Mouse (Mus musculus): ENCODE results near the gene Lima1. TPM values are rescaled to one million over a fixed set of nuclear protein-coding genes. Genes with fewer than 3 reads are reported as not detected.
"Not testable (repeated sequence)": the region's sequence is repeated elsewhere in the genome, so short reads cannot be mapped to it uniquely, and the experiment has no call there.

The Lima1 gene
- total and polyA plus RNA-seq, 2 experiments from 2014 or later = 6.4 to 7.8 TPM

GRCm38 (mm10) chr15:99791003-99791402 lies 84.3 kb downstream of the Lima1 start:
- Histone ChIP-seq H3K9ac (replicated peaks; ENCODE audit: low read length, poor library complexity, severe bottlenecking) (no peak overlapping the region), H3K9me3 (ENCODE audit: low read length) (no peaks in the 10 kb centered on the region), H3K27ac (ENCODE audit: low read depth, low read length) (no peak overlapping the region), H3K4me3 (ENCODE audit: low read depth, low read length) (no peak overlapping the region), H3K4me2 (ENCODE audit: low read depth, low read length, poor library complexity, severe bottlenecking) (no peak overlapping the region), H3K4me1 (ENCODE audit: insufficient read depth, low read length) (peaks cover 2% of the 10 kb centered on the region; the same call in 1 of the 2 replicates), H3K27me3 (ENCODE audit: insufficient read depth, low read length) (no peaks in the 10 kb centered on the region), H3K36me3 (ENCODE audit: insufficient read depth, low read length) (no peaks in the 10 kb centered on the region)
- ATAC-seq (ENCODE audit: low FRiP score) (no peak), DNase-seq (ENCODE audit: low spot score) (no peak)
- no peak for TF ChIP-seq CTCF (IDR thresholded peaks at IDR 0.05)
- 84% methylated on average over 3 of the region's 3 CpGs for WGBS

GRCm38 (mm10) chr15:99790464-99790863 lies 84.8 kb downstream of the Lima1 start:
- 94% methylated on average over 6 of the region's 6 CpGs for WGBS
- peaks cover 2% of the 10 kb centered on the region; the same call in 1 of the 2 replicates for H3K4me1 ChIP-seq (ENCODE audit: insufficient read depth, low read length)
- DNase-seq (ENCODE audit: low spot score) = no peak
- H3K4me2 ChIP-seq (ENCODE audit: low read depth, low read length, poor library complexity, severe bottlenecking) = no peak overlapping the region
- H3K4me3 ChIP-seq (ENCODE audit: low read depth, low read length) = no peak overlapping the region
- no peaks in the 10 kb centered on the region for H3K27me3 ChIP-seq (ENCODE audit: insufficient read depth, low read length)
- ATAC-seq (ENCODE audit: low FRiP score) = no peak
- H3K9ac ChIP-seq (replicated peaks; ENCODE audit: low read length, poor library complexity, severe bottlenecking) = no peak overlapping the region
- no peak for TF ChIP-seq CTCF (IDR thresholded peaks at IDR 0.05)
- no peak overlapping the region for H3K27ac ChIP-seq (ENCODE audit: low read depth, low read length)
- H3K9me3 ChIP-seq (ENCODE audit: low read length) = no peaks in the 10 kb centered on the region
- H3K36me3 ChIP-seq (ENCODE audit: insufficient read depth, low read length) = no peaks in the 10 kb centered on the region

- no peak overlapping the region for H3K4me3 ChIP-seq (ENCODE audit: low read depth, low read length)
- H3K9me3 ChIP-seq (ENCODE audit: low read length) = no peaks in the 10 kb centered on the region
- DNase-seq (ENCODE audit: low spot score) = peak; percentile 74
- 0 out of 2 replicates have a peak overlapping the region, but pooled peaks have one; percentile 21 for H3K27ac ChIP-seq (ENCODE audit: low read depth, low read length)
- H3K9ac ChIP-seq (replicated peaks; ENCODE audit: low read length, poor library complexity, severe bottlenecking) = no peak overlapping the region; the same call in 1 of the 2 replicates
- no peak for TF ChIP-seq CTCF (IDR thresholded peaks at IDR 0.05)
- WGBS = 67% methylated on average over 9 of the region's 9 CpGs
- H3K4me1 ChIP-seq (ENCODE audit: insufficient read depth, low read length) = peaks cover 2% of the 10 kb centered on the region; the same call in 1 of the 2 replicates
- H3K36me3 ChIP-seq (ENCODE audit: insufficient read depth, low read length) = peaks cover 5% of the 10 kb centered on the region; the same call in 1 of the 2 replicates
- no peak for ATAC-seq (ENCODE audit: low FRiP score)
- no peak overlapping the region for H3K4me2 ChIP-seq (ENCODE audit: low read depth, low read length, poor library complexity, severe bottlenecking)
- H3K27me3 ChIP-seq (ENCODE audit: insufficient read depth, low read length) = no peaks in the 10 kb centered on the region
These were observed 87.6 kb downstream of the Lima1 start for GRCm38 (mm10) chr15:99787625-99788120.

- H3K27me3 ChIP-seq (ENCODE audit: insufficient read depth, low read length) = no peaks in the 10 kb centered on the region
- no peak overlapping the region for H3K27ac ChIP-seq (ENCODE audit: low read depth, low read length)
- no peak overlapping the region for H3K4me2 ChIP-seq (ENCODE audit: low read depth, low read length, poor library complexity, severe bottlenecking)
- ATAC-seq (ENCODE audit: low FRiP score) (no peak), DNase-seq (ENCODE audit: low spot score) (no peak)
- no peaks in the 10 kb centered on the region for H3K9me3 ChIP-seq (ENCODE audit: low read length)
- H3K4me3 ChIP-seq (ENCODE audit: low read depth, low read length) = no peak overlapping the region
- no peaks in the 10 kb centered on the region for H3K4me1 ChIP-seq (ENCODE audit: insufficient read depth, low read length)
- WGBS = 94% methylated on average over 16 of the region's 16 CpGs
- TF ChIP-seq CTCF (IDR thresholded peaks at IDR 0.05) = no peak
- no peak overlapping the region for H3K9ac ChIP-seq (replicated peaks; ENCODE audit: low read length, poor library complexity, severe bottlenecking)
- H3K36me3 ChIP-seq (ENCODE audit: insufficient read depth, low read length) = peaks cover 12% of the 10 kb centered on the region
These were observed 96.5 kb downstream of the Lima1 start for GRCm38 (mm10) chr15:99778677-99779335.

- ATAC-seq (ENCODE audit: low FRiP score) (no peak), DNase-seq (ENCODE audit: low spot score) (peak; percentile 83)
- no peaks in the 10 kb centered on the region for H3K9me3 ChIP-seq (ENCODE audit: low read length)
- WGBS = 23% methylated on average over 7 of the region's 7 CpGs
- no peak overlapping the region for H3K9ac ChIP-seq (replicated peaks; ENCODE audit: low read length, poor library complexity, severe bottlenecking)
- H3K4me1 ChIP-seq (ENCODE audit: insufficient read depth, low read length) = no peaks in the 10 kb centered on the region
- no peak overlapping the region for H3K4me3 ChIP-seq (ENCODE audit: low read depth, low read length)
- peaks cover 8% of the 10 kb centered on the region for H3K36me3 ChIP-seq (ENCODE audit: insufficient read depth, low read length)
- H3K4me2 ChIP-seq (ENCODE audit: low read depth, low read length, poor library complexity, severe bottlenecking) = no peak overlapping the region
- peak; percentile 91 for TF ChIP-seq CTCF (IDR thresholded peaks at IDR 0.05)
- no peaks in the 10 kb centered on the region for H3K27me3 ChIP-seq (ENCODE audit: insufficient read depth, low read length)
- no peak overlapping the region for H3K27ac ChIP-seq (ENCODE audit: low read depth, low read length)
These were observed 97.1 kb downstream of the Lima1 start for GRCm38 (mm10) chr15:99778148-99778547.

GRCm38 (mm10) chr15:99772925-99773324 lies 102.3 kb downstream of the Lima1 start:
- DNase-seq (ENCODE audit: low spot score) (no peak), ATAC-seq (ENCODE audit: low FRiP score) (no peak)
- H3K4me1 ChIP-seq (ENCODE audit: insufficient read depth, low read length) = no peaks in the 10 kb centered on the region; the same call in 1 of the 2 replicates
- no peak for TF ChIP-seq CTCF (IDR thresholded peaks at IDR 0.05)
- H3K9me3 ChIP-seq (ENCODE audit: low read length) = no peaks in the 10 kb centered on the region
- WGBS = 31% methylated on average over 3 of the region's 3 CpGs
- no peaks in the 10 kb centered on the region for H3K36me3 ChIP-seq (ENCODE audit: insufficient read depth, low read length)
- no peak overlapping the region for H3K9ac ChIP-seq (replicated peaks; ENCODE audit: low read length, poor library complexity, severe bottlenecking)
- 0 out of 2 replicates have a peak overlapping the region, but pooled peaks have one; percentile 75 for H3K4me2 ChIP-seq (ENCODE audit: low read depth, low read length, poor library complexity, severe bottlenecking)
- no peaks in the 10 kb centered on the region for H3K27me3 ChIP-seq (ENCODE audit: insufficient read depth, low read length)
- no peak overlapping the region for H3K27ac ChIP-seq (ENCODE audit: low read depth, low read length)
- no peak overlapping the region for H3K4me3 ChIP-seq (ENCODE audit: low read depth, low read length)

GRCm38 (mm10) chr15:99772881-99772924 lies 102.6 kb downstream of the Lima1 start, which contains the start of gene Cers5:
Cers5 (minus strand) TSS chr15:99772885.
- ATAC-seq (ENCODE audit: low FRiP score) = not testable (repeated sequence)

More at GRCm38 (mm10) chr15:99772881-99772924, 102.6 kb downstream of the Lima1 start, which contains the start of gene Cers5:
- not testable (repeated sequence) for DNase-seq (ENCODE audit: low spot score); H3K27me3 ChIP-seq (ENCODE audit: insufficient read depth, low read length); H3K4me1 ChIP-seq (ENCODE audit: insufficient read depth, low read length); H3K9me3 ChIP-seq (ENCODE audit: low read length); H3K36me3 ChIP-seq (ENCODE audit: insufficient read depth, low read length)
- H3K4me3 ChIP-seq (ENCODE audit: low read depth, low read length) = peak within 1 kb of the TSS; percentile 77
- H3K9ac ChIP-seq (replicated peaks; ENCODE audit: low read length, poor library complexity, severe bottlenecking) = peak within 1 kb of the TSS; percentile 88
- peak within 1 kb of the TSS; percentile 75 for H3K4me2 ChIP-seq (ENCODE audit: low read depth, low read length, poor library complexity, severe bottlenecking)
- peak within 1 kb of the TSS; percentile 91 for H3K27ac ChIP-seq (ENCODE audit: low read depth, low read length)

Measured in midbrain, postnatal 0 days (tissue).